Mouse (Mus musculus): ENCODE measurements around the gene Sucnr1. TPM values are rescaled to one million over a fixed set of nuclear protein-coding genes. Genes with fewer than 3 reads are reported as not detected.

Sucnr1 gene
- not detected in 2 replicates for polyA plus RNA-seq (2012)

GRCm38 (mm10) chr3:60081648-60082047 is at the start of gene Sucnr1:
Sucnr1 (plus strand) TSS chr3:60081869.

Other genes with a start within 250 kb of the Sucnr1 start
- not detected in 2 replicates for gene Gm8298, start 220.8 kb upstream of the Sucnr1 start, polyA plus RNA-seq (2012)
- not detected in 2 replicates for gene C130079G13Rik, start 156.7 kb upstream of the Sucnr1 start, polyA plus RNA-seq (2012)
- gene Aadacl2, start 75.1 kb upstream of the Sucnr1 start, polyA plus RNA-seq (2012): 0.06 TPM in 1 of 2 replicates, not detected in the other
- gene Aadac, start 56.2 kb upstream of the Sucnr1 start, polyA plus RNA-seq (2012): not detected in 2 replicates

Data from megakaryocyte-erythroid progenitor cell, adult 5 weeks (primary cell).